Mouse (Mus musculus): ENCODE measurements around the gene Nxf7.

DNA sequence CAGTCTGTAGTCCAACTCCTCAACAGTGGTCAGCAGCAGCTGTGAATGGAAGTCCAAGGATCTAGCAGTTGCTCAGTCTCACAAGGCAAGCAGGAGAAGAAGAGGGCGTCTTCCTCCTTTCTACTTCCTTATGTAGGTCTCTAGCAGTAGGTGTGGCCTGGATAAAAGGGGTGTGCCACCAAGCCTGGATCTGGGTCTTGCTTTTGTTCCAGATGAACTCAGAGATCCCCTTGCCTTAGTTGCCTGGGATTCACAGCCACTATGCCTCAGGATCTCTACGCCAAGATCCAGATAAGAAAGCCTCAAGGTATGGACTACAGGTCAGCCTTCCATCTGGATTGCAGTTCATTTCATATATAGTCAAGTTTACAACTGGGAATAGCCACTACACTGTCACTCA lies at the start of gene Nxf7:
- TF ChIP-seq POLR2A (IDR thresholded peaks at IDR 0.05; ENCODE audit: control insufficient read depth, extremely low read depth, insufficient read depth, low read length, poor library complexity) (no peak), CTCF (IDR thresholded peaks at IDR 0.05; ENCODE audit: borderline replicate concordance, control insufficient read depth, extremely low read depth, insufficient read depth, low read length, poor library complexity) (no peak)

All from thymus, adult 2 months (tissue).